Mouse (Mus musculus) T-helper 17 cell (primary cell): ENCODE data around the gene Hdgf.
"Not testable (repeated sequence)": the region's sequence is repeated elsewhere in the genome, so short reads cannot be mapped to it uniquely, and the experiment has no call there.

Experiments used
- in situ Hi-C, 2 experiments: fragments of 300-600 bp; cut with MboI, MseI; formaldehyde crosslinking; loops; 1 replicate in 1 of 2; 2 replicates in 1 of 2; pipeline ENCODE4 v1.15.1; 2025; ENCODE audit warnings: high pct_unique_total_duplicates in 2 of 2

The Hdgf gene

GRCm38 (mm10) chr3:87905880-87906485 lies at the start of gene Hdgf:
TSS of gene Hdgf (plus strand) at chr3:87906321.
- in situ Hi-C loops, result no loop called here

DNA sequence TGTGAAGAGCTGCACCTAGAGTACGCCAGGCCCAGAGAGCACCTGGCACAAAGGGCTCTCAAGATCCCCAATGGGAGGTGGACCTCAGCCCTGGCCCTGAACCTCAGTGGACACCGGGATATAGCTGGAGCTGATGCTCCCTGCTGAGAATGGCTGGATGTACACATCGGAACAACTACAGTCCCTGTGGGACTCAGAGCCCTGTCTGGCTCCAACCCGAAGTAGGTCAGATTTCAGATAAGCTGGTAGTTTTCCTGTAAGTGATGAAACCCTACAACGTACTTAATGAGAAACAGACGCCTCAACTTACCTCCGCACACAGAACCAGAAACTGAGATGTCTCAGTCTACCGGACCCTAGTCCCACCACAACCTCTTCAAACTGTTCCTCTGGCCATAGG lies 48.5 kb upstream of the Hdgf start:
- in situ Hi-C loops, result no loop called here

DNA sequence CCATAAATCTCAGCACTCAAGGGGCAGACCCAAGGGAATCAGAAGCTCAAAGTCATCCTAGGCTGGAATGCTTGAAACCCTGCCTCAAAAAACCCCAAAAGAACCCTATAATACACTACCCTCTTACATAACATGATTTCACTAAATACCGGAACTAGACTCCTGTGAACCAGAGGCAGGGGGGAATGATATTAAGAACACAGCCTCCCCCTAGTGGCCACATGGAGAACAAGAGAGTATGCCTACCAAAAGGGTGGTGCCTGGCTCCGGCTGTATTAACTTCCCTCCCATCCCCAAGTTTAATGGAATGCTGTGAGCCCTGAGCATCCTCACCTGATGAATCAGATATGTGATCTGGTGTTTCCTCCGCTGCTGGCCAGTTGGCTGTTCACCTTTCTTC lies 46.3 kb upstream of the Hdgf start:
- in situ Hi-C loops, result loop anchor here in 1 of 2 experiments (5.0 kb wide), 1 partner anchor 93 kb away; no protein-coding TSS in a partner anchor

GRCm38 (mm10) chr3:87864111-87864510 lies 42.0 kb upstream of the Hdgf start:
- in situ Hi-C loops, result loop anchor here in 1 of 2 experiments (5.0 kb wide), 1 partner anchor 97 kb away; no protein-coding TSS in a partner anchor

- in situ Hi-C loops, result no loop called here
These were observed 28.4 kb upstream of the Hdgf start for GRCm38 (mm10) chr3:87877730-87878129.

GRCm38 (mm10) chr3:87884291-87884690 lies 21.8 kb upstream of the Hdgf start:
- in situ Hi-C loops, result no loop called here

DNA sequence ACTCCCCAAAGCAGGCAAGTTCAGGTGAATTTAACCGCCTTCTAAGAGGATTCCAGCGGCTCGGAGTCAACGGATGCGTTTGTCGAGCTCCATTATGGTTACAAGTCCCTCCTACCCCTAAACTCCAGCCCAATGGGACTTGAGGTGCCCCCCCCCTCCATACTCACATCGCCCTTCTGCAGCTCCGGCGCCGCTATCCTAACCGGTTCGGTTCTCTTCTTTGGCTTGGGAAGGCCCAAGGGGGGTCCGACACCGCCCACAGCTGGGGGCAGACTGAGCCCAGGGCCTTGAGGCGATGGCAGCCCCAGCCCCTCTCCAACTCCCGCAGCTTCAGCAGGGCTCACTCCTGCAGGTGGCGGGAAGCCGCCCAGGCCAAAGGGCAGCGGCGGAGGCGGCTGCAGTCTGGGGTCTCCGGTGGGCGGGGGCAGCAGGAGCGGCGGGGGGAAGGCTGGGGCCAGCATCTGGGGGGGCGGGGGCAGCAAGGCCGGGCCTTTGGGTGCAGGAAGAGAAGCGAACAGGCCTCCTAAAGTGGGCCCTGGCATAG lies 21.3 kb upstream of the Hdgf start:
- in situ Hi-C loops, result no loop called here

- in situ Hi-C loops, result no loop called here
These were observed 20.7 kb upstream of the Hdgf start, which contains the start of gene Prcc for GRCm38 (mm10) chr3:87885281-87886003. TSS of gene Prcc (minus strand) at chr3:87885608.

DNA sequence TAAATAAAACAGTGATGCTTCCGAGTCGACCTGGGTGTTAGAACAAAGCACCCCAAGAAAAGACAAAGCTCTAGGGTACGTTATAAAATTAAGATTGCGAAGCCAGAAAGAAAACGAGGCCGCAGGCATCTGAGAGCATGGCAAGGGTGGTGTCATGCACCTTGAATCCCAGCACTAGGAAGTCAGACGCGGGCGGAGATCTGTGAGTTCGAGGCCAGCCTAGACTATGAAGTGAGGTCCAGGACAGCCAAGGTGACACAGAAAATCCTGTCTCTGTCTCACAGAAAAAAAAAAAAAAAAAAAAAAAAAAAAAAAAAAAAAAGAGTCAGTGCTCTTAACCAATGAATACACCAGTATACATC lies 20.1 kb upstream of the Hdgf start:
- in situ Hi-C loops, result no loop called here

DNA sequence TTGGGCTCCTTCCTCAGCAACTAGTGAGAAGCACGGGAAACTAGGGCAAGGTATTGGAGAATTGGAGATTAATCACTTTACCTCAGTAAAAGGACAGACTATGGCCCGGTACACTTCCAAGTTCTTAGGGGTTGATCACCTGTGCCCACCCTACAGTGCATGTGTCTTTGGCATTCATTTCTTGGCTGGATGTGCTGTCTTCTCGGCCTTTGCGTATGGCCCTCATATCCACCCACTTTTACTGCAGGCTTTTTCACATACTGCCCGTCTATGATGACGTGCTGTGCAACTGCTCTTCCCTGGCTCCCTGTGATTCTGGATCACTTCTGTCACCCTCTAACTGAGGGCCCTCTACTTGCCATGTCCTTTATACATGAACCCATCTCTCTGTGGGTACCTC lies 19.7 kb upstream of the Hdgf start:
- in situ Hi-C loops, result no loop called here

DNA sequence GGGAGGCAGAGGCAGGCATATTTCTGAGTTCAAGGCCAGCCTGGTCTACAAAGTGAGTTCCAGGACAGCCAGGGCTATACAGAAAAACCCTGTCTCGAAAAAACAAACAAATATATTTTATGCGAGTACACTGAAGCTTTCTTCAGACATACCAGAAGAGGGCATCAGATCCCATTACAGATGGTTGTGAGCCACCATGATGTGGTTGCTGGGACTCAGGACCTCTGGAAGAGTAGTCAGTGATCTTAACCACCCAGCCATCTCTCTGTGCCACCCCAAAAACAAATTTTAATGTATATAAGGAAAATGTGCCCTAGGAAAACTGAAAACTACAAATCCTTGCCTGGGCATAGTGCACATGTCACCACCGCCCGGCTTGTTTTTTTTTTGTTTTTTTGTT lies 18.7 kb upstream of the Hdgf start:
- in situ Hi-C loops, result not testable (repeated sequence)

DNA sequence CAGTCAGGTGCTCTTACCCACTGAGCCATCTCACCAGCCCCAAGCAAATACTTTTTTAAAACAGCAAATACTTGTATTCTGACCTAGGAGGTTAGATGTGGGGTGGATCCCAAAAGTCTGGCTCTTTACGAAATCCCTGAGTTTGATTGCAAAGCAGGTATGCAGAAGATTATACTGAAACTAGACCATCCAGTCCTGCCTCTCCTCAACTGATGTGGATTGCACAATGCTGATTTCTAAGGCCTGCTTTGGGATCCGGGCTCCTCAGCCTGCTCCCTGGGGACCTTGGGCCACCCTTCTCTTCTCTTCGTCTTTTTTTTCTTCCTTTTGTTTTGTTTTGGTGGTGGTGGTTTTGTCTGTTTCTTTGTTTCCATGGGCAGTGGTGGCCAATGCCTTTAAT lies 14.6 kb upstream of the Hdgf start:
- in situ Hi-C loops, result loop anchor here in 1 of 2 experiments (5.0 kb wide), 1 partner anchor 36 kb away; no protein-coding TSS in a partner anchor

- in situ Hi-C loops, result loop anchor here in 1 of 2 experiments (5.0 kb wide), 1 partner anchor 34 kb away; no protein-coding TSS in a partner anchor
These were observed 12.7 kb upstream of the Hdgf start for GRCm38 (mm10) chr3:87893367-87893905.

GRCm38 (mm10) chr3:87899266-87899665 lies 6.9 kb upstream of the Hdgf start:
- in situ Hi-C loops, result no loop called here

DNA sequence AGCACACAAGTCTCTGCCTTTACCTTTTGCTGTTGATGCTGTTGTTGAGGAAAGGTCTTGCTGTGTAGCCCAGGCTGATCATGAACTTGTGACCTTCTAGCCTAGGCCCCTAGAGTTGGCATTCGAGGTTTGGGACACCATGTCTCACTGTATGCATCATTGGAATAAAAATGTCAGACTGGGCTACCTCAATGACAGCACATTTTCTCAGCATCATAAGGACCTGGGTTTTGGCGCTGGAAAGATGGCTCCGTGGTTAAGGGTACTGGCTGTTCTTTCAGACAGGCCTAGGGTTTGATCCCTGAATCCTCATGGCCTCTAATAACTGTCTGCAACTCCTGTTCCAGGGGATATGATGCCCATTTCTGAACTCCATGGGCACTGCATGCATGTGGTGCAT lies 6.3 kb upstream of the Hdgf start:
- in situ Hi-C loops, result no loop called here

- in situ Hi-C loops, result no loop called here
These were observed 5.0 kb upstream of the Hdgf start for GRCm38 (mm10) chr3:87901036-87901624.

GRCm38 (mm10) chr3:87901959-87902358 lies 4.2 kb upstream of the Hdgf start:
- in situ Hi-C loops, result not testable (repeated sequence)

GRCm38 (mm10) chr3:87903821-87904220 lies 2.3 kb upstream of the Hdgf start:
- in situ Hi-C loops, result no loop called here

DNA sequence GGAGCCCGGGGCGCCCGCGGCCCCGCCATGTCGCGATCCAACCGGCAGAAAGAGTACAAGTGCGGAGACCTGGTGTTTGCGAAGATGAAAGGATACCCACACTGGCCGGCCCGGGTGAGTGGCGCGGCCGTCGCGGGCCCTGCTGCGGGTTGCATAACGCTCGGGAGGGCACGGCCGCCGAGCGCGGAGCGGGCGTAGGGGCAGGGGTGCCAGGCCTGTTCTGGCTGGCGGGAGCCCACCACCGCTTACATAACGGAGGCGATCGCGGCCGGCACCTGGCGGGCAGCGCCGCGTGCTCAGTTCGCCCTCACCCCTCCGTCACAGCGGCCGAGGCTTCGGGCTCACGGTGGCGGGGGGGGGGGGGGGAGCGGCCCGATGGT lies 470 bp downstream of the Hdgf start:
- in situ Hi-C loops, result no loop called here

- in situ Hi-C loops, result no loop called here
These were observed 1.1 kb downstream of the Hdgf start for GRCm38 (mm10) chr3:87906981-87907857.

DNA sequence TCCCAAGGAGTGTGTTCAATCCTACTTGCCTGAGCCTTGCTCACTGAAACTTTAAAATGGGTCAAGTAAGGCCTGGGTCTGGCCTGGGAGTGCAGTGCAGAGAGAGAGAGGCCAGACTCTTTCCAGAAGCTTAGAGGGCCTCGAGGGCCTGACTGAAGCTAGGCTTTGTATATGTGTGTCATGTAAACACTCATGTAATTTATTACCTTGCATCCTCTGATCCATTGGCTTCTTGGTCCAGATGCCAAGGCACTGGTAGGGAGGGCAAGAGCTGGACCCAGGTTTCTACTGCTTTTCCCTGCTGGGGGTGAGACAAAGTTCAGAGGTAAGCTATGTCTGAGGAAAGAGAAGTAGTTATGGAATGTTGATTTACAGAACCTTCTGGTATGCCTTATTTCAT lies 1.8 kb downstream of the Hdgf start:
- in situ Hi-C loops, result no loop called here
